8 mouse cellular contexts compared by ENCODE assay signal in genomic region chr1:181841396-181841795, GRCm38 (mm10). TPM values are rescaled to one million over a fixed set of nuclear protein-coding genes. Genes with fewer than 3 reads are reported as not detected.
DNase-seq lines count a peak whose midpoint lies in the region; ATAC-seq and TF ChIP-seq lines count a peak whose summit lies in the region.

No protein-coding gene starts in this region.

- H3K27ac ChIP-seq in cerebellum, adult 2 months (ENCODE audit: insufficient read depth, low read length): peak overlapping the region; percentile 62
- peak overlapping the region; percentile 78 for H3K27ac ChIP-seq in testis, adult 2 months (ENCODE audit: control insufficient read depth, insufficient read depth, low read depth, low read length)
- H3K27ac ChIP-seq in liver, embryonic 16.5 days (ENCODE audit: low read length): peak overlapping the region; percentile 95

- TF ChIP-seq POLR2A in cerebellum, adult 2 months (IDR thresholded peaks at IDR 0.05; ENCODE audit: borderline replicate concordance, insufficient read depth, low read length): no peak
- TF ChIP-seq POLR2A in testis, adult 2 months (IDR thresholded peaks at IDR 0.05; ENCODE audit: control insufficient read depth, low read depth, low read length): no peak

- WGBS in cerebellum, adult 2 months: under 1% methylated on average over 16 of the region's 16 CpGs
- WGBS in liver, embryonic 16.5 days (ENCODE audit: insufficient replicate concordance): under 1% methylated on average over 16 of the region's 16 CpGs

- no peak for ATAC-seq in liver, embryonic 16.5 days (ENCODE audit: low read depth)

- H3K27me3 ChIP-seq in cerebellum, adult 2 months (ENCODE audit: control insufficient read depth, insufficient read depth, low read length): no peaks in the 10 kb centered on the region
- H3K27me3 ChIP-seq in testis, adult 2 months (ENCODE audit: control insufficient read depth, insufficient read depth, low read length): no peaks in the 10 kb centered on the region
- no peaks in the 10 kb centered on the region for H3K27me3 ChIP-seq in liver, embryonic 16.5 days (ENCODE audit: control insufficient read depth, insufficient read depth, low read depth, low read length)

- no peaks in the 10 kb centered on the region for H3K9me3 ChIP-seq in liver, embryonic 16.5 days (replicated peaks; ENCODE audit: control insufficient read depth, low read length)

- peaks cover 2% of the 10 kb centered on the region; the same call in 1 of the 2 replicates for H3K4me1 ChIP-seq in cerebellum, adult 2 months (ENCODE audit: control insufficient read depth, insufficient read depth, low read length)
- no peaks in the 10 kb centered on the region; the same call in none of the 2 replicates for H3K4me1 ChIP-seq in testis, adult 2 months (ENCODE audit: control insufficient read depth, insufficient read depth, low read length)
- H3K4me1 ChIP-seq in liver, embryonic 16.5 days (ENCODE audit: control insufficient read depth, low read depth, low read length): peaks cover 31% of the 10 kb centered on the region

- DNase-seq in cerebellum, adult 2 months: no peak
- no peak for DNase-seq in cerebellum, postnatal 25 days
- DNase-seq in testis, postnatal 14 days (ENCODE audit: low spot score): no peak
- DNase-seq in thymus, postnatal 25 days: peak; percentile 69
- no peak for DNase-seq in layer of hippocampus, adult 11-12 months (ENCODE audit: low spot score)
- DNase-seq in kidney, adult 11 months: no peak

- peak overlapping the region; percentile 76 for H3K4me2 ChIP-seq in liver, embryonic 16.5 days (ENCODE audit: low read depth, low read length)

- TF ChIP-seq CTCF in cerebellum, adult 2 months (IDR thresholded peaks at IDR 0.05; ENCODE audit: borderline replicate concordance, insufficient read depth, low read depth, low read length): no peak
- TF ChIP-seq CTCF in testis, adult 2 months (IDR thresholded peaks at IDR 0.05; ENCODE audit: control insufficient read depth, insufficient read depth, insufficient replicate concordance, low read depth, low read length): no peak

- H3K36me3 ChIP-seq in testis, adult 2 months (ENCODE audit: control insufficient read depth, insufficient read depth, low read length): no peaks in the 10 kb centered on the region
- H3K36me3 ChIP-seq in liver, embryonic 16.5 days (ENCODE audit: control insufficient read depth, insufficient read depth): peaks cover 16% of the 10 kb centered on the region

- H3K4me3 ChIP-seq in cerebellum, adult 2 months (replicated peaks; ENCODE audit: insufficient read depth, low read depth, low read length): peak overlapping the region; percentile 95
- H3K4me3 ChIP-seq in testis, adult 2 months (ENCODE audit: control insufficient read depth, low read depth, low read length): peak overlapping the region; percentile 84
- H3K4me3 ChIP-seq in liver, embryonic 16.5 days (ENCODE audit: low read depth, low read length): peak overlapping the region; percentile 75

- peak overlapping the region; percentile 97 for H3K9ac ChIP-seq in liver, embryonic 16.5 days (ENCODE audit: low read depth, low read length)

RNA-seq across cellular contexts. Expression of gene Lbr, which starts 1.4 kb away (rescaled TPM):
- 17.8 and 18.4 TPM in 2 replicates for polyA plus RNA-seq in cerebellum, adult 2 months (2012; rRNA removed)
- 11.2 and 14.2 TPM in 2 replicates for polyA plus RNA-seq in testis, adult 2 months (2012; rRNA removed)
- polyA plus RNA-seq in liver, embryonic 16.5 days (2015; fragmentation: Nextera tagmentation; extraction: Ambion mirVana): 211 and 250 TPM in 2 replicates

Comparison
In these comparisons a context has a peak if more than half of its experiments do, and no peak if none do; other contexts are left out.
1. RNA of gene Lbr, which starts 1.4 kb away (polyA plus RNA-seq): 211 to 250 TPM in liver, embryonic 16.5 days; 17.8 to 18.4 TPM in cerebellum, adult 2 months and 11.2 to 14.2 TPM in testis, adult 2 months; every median in the first group is over 10 times any median in the second.
2. Peak in every context shown above with its lines, with median percentiles within 50 percentile points of each other: H3K27ac ChIP-seq and H3K4me3 ChIP-seq.